Mouse (Mus musculus) liver, postnatal 0 days (tissue): ENCODE data around the gene Thbs2. TPM values are rescaled to one million over a fixed set of nuclear protein-coding genes. Genes with fewer than 3 reads are reported as not detected.

ENCODE experiments used
- ATAC-seq: fragments of 200-750 bp; cut with Nextera tagmentation; 2 replicates; pipeline ENCODE4 v1.8.0; 2017; ENCODE audit warnings: mild to moderate bottlenecking, moderate library complexity
- DNase-seq: peaks from one replicate; pipeline ENCODE4 v3.0.0-alpha.2; 2016
- H3K27ac ChIP-seq: fragments of 300-500 bp; sonication (generic); 2 replicates; pipeline ENCODE4 v1.5.1; 2014; ENCODE audit warnings: antibody characterized with exemption, moderate library complexity, mild to moderate bottlenecking, low read depth
- H3K27me3 ChIP-seq: fragments of 300-500 bp; sonication (generic); 2 replicates; pipeline ENCODE4 v1.6.1; 2014; ENCODE audit warnings: low read length, control low read depth, mixed read lengths; ENCODE audit not compliant: insufficient read depth
- H3K36me3 ChIP-seq: fragments of 300-500 bp; sonication (generic); replicated peaks from 2 replicates; pipeline ENCODE4 v1.6.1; 2014; ENCODE audit warnings: mild to moderate bottlenecking, control low read depth, low read length, moderate library complexity, mixed read lengths; ENCODE audit not compliant: insufficient read depth
- H3K4me1 ChIP-seq: fragments of 300-500 bp; sonication (generic); 2 replicates; pipeline ENCODE4 v1.6.1; 2014; ENCODE audit warnings: antibody characterized with exemption, mild to moderate bottlenecking, control low read depth; ENCODE audit not compliant: insufficient read depth
- H3K4me2 ChIP-seq: fragments of 300-500 bp; sonication (generic); 2 replicates; pipeline ENCODE4 v1.6.1; 2014; ENCODE audit warnings: low read depth, mild to moderate bottlenecking, low read length, moderate library complexity, mixed read lengths
- H3K4me3 ChIP-seq: fragments of 300-500 bp; sonication (generic); 2 replicates; pipeline ENCODE4 v1.5.1; 2014; ENCODE audit warnings: low read depth, low read length
- H3K9ac ChIP-seq: fragments of 300-500 bp; sonication (generic); replicated peaks from 2 replicates; pipeline ENCODE4 v1.6.1; 2014; ENCODE audit warnings: mild to moderate bottlenecking, moderate library complexity
- H3K9me3 ChIP-seq: fragments of 300-500 bp; sonication (generic); 2 replicates; pipeline ENCODE4 v1.6.1; 2016; ENCODE audit warnings: mild to moderate bottlenecking, control low read depth, low read length, mixed read lengths
- CTCF ChIP-seq: sonication (generic); IDR thresholded peaks from 2 replicates; pipeline ENCODE4 v1.5.1; 2016; ENCODE audit warnings: antibody characterized with exemption, low read depth
- EP300 ChIP-seq: IDR thresholded peaks from 2 replicates; pipeline ENCODE4 v1.6.1; 2016; ENCODE audit warnings: antibody characterized with exemption, low read depth, mild to moderate bottlenecking
- WGBS: fragments of 180-500 bp; shearing (Covaris S2); extraction: QIAGEN DNeasy Blood & Tissue Kit; methylation state at CpG from one replicate; pipeline ENCODE4 v1.1.7; 2014; ENCODE audit not compliant: insufficient replicate concordance; 5-methylcytosine and 5-hydroxymethylcytosine counted together
- polyA plus RNA-seq: library from polyadenylated mRNA; unstranded; fragments of >200 nt; fragmentation: Nextera tagmentation; extraction: Ambion mirVana; gene quantifications from 2 replicates; pipeline ENCODE4 v1.2.1, GENCODE M21; 2015

Gene Thbs2
- polyA plus RNA-seq, 1 experiment from 2014 or later, result 2.4 TPM

GRCm38 (mm10) chr17:14667225-14667624 is 26.8 kb downstream of the Thbs2 start:
- Histone ChIP-seq H3K4me1 (no peaks in the 10 kb centered on the region), H3K4me3 (no peak overlapping the region), H3K9me3 (no peaks in the 10 kb centered on the region), H3K27me3 (no peaks in the 10 kb centered on the region), H3K36me3 (no peaks in the 10 kb centered on the region), H3K4me2 (no peak overlapping the region), H3K27ac (no peak overlapping the region), H3K9ac (no peak overlapping the region)
- WGBS, result 82% methylated on average over 4 of the region's 4 CpGs
- no peak for DNase-seq
- TF ChIP-seq CTCF (no peak), EP300 (no peak)
- no peak for ATAC-seq

GRCm38 (mm10) chr17:14666451-14666850 is 27.6 kb downstream of the Thbs2 start:
- no peaks in the 10 kb centered on the region for H3K9me3 ChIP-seq
- H3K9ac ChIP-seq, result no peak overlapping the region
- H3K27me3 ChIP-seq, result no peaks in the 10 kb centered on the region
- H3K4me1 ChIP-seq, result no peaks in the 10 kb centered on the region
- WGBS, result 64% methylated on average over 2 of the region's 2 CpGs
- ATAC-seq (no peak), DNase-seq (no peak)
- TF ChIP-seq CTCF (no peak), EP300 (no peak)
- H3K27ac ChIP-seq, result no peak overlapping the region
- no peak overlapping the region for H3K4me2 ChIP-seq
- H3K4me3 ChIP-seq, result no peak overlapping the region
- no peaks in the 10 kb centered on the region for H3K36me3 ChIP-seq

GRCm38 (mm10) chr17:14663366-14663765 is 30.7 kb downstream of the Thbs2 start:
- H3K27me3 ChIP-seq, result no peaks in the 10 kb centered on the region
- DNase-seq, result no peak
- no peak overlapping the region for H3K4me3 ChIP-seq
- no peak overlapping the region for H3K9ac ChIP-seq
- no peak overlapping the region for H3K27ac ChIP-seq
- no peak overlapping the region for H3K4me2 ChIP-seq
- TF ChIP-seq EP300 (no peak), CTCF (no peak)
- H3K36me3 ChIP-seq, result no peaks in the 10 kb centered on the region
- WGBS, result 62% methylated on average over 5 of the region's 5 CpGs
- no peaks in the 10 kb centered on the region for H3K9me3 ChIP-seq
- ATAC-seq, result no peak
- H3K4me1 ChIP-seq, result no peaks in the 10 kb centered on the region

- WGBS, result 70% methylated on average over 6 of the region's 6 CpGs
These were observed 31.6 kb downstream of the Thbs2 start for GRCm38 (mm10) chr17:14662409-14662808.

GRCm38 (mm10) chr17:14659746-14660145 is 34.3 kb downstream of the Thbs2 start:
- H3K9ac ChIP-seq, result no peak overlapping the region
- no peak overlapping the region for H3K4me3 ChIP-seq
- no peaks in the 10 kb centered on the region for H3K36me3 ChIP-seq
- DNase-seq (no peak), ATAC-seq (no peak)
- no peaks in the 10 kb centered on the region for H3K9me3 ChIP-seq
- no peaks in the 10 kb centered on the region for H3K27me3 ChIP-seq
- TF ChIP-seq CTCF, result no peak
- no peak for TF ChIP-seq EP300
- no peak overlapping the region for H3K4me2 ChIP-seq
- H3K27ac ChIP-seq, result no peak overlapping the region
- WGBS, result 66% methylated on average over 4 of the region's 4 CpGs
- no peaks in the 10 kb centered on the region for H3K4me1 ChIP-seq

More at GRCm38 (mm10) chr17:14662409-14662808, 31.6 kb downstream of the Thbs2 start:
- no peaks in the 10 kb centered on the region for H3K36me3 ChIP-seq
- TF ChIP-seq CTCF (no peak), EP300 (no peak)
- DNase-seq (no peak), ATAC-seq (no peak)
- no peak overlapping the region for H3K27ac ChIP-seq
- H3K27me3 ChIP-seq, result no peaks in the 10 kb centered on the region
- H3K4me1 ChIP-seq, result no peaks in the 10 kb centered on the region
- no peaks in the 10 kb centered on the region for H3K9me3 ChIP-seq
- H3K4me2 ChIP-seq, result no peak overlapping the region
- H3K9ac ChIP-seq, result no peak overlapping the region
- H3K4me3 ChIP-seq, result no peak overlapping the region

- ATAC-seq, result no peak
- 64% methylated on average over 2 of the region's 2 CpGs for whole genome bisulfite sequencing
- no peak overlapping the region for H3K27ac ChIP-seq
These were observed 35.9 kb downstream of the Thbs2 start for GRCm38 (mm10) chr17:14658123-14658522.

GRCm38 (mm10) chr17:14657123-14657522 is 36.9 kb downstream of the Thbs2 start:
- Histone ChIP-seq H3K9ac (no peak overlapping the region), H3K4me3 (no peak overlapping the region), H3K27me3 (no peaks in the 10 kb centered on the region), H3K27ac (no peak overlapping the region), H3K9me3 (no peaks in the 10 kb centered on the region), H3K4me2 (no peak overlapping the region), H3K36me3 (no peaks in the 10 kb centered on the region), H3K4me1 (no peaks in the 10 kb centered on the region)
- DNase-seq (no peak), ATAC-seq (no peak)
- no peak for TF ChIP-seq EP300
- no peak for TF ChIP-seq CTCF

More at GRCm38 (mm10) chr17:14658123-14658522, 35.9 kb downstream of the Thbs2 start:
- Histone ChIP-seq H3K36me3 (no peaks in the 10 kb centered on the region), H3K4me1 (no peaks in the 10 kb centered on the region), H3K9me3 (no peaks in the 10 kb centered on the region), H3K4me3 (no peak overlapping the region), H3K27me3 (no peaks in the 10 kb centered on the region), H3K9ac (no peak overlapping the region), H3K4me2 (no peak overlapping the region)
- TF ChIP-seq CTCF (no peak), EP300 (no peak)
- DNase-seq, result no peak
